Mouse (Mus musculus): ENCODE measurements around the gene Hacd2.

Hacd2 gene

DNA sequence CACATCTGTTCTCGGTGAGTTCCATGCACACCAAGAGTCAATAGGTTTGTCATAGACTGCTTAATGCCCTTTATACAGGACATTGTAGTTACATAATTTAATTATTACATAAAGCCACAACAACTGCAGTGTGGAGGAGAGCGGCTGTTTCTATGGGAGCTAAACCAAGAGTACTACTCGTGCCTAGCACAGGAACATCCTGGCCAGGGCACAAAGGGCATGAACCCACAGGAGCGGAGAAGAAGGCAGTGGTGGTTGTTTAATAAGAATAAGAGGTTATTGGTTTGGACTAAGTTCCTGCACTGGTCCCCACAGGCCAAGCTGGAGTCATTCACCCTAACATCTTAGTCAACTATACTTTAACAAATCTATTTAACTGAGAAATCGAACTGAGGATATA is 16.0 kb upstream of the Hacd2 start:
- no peak for DNase-seq (ENCODE audit: low spot score in 2 of 2)

DNA sequence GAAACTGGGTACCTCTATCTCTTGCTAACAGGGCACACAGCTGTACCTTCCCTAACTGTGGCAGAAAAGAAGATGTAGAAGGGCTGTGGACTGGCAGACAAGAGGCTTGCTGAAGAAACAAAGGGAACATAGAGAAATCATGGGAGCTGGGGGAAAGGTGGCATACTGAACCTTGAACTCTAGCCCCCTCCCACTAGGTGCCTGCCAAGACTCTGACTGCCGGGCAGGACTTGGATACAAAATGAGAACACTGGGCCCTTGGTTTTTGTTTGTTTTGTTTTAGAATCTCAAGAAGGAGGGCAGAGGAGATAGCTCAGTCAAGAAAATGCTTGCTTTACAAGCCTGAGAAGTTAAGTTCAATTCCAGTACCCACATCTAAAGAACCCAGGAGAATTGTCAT is 14.9 kb upstream of the Hacd2 start:
- no peak for DNase-seq (ENCODE audit: low spot score in 2 of 2)

DNA sequence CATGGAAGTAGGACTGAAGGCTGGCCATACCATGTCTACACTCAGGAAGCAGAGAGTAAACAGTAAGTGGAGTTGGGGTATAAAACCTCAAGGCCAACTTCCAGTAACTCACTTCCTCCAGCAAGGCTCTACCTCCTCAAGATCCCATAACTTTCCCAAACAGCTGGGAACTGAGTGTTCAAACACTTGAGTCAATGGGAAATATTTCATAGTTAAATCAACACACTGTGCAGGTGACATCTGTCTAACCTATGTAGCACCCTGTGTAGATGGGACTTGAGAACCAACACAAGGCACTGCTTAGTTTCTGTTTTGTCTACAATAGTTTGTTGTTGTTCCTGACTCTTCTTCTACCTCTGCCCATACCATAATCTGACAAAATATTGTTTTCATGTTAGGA is 13.8 kb upstream of the Hacd2 start:
- no peak for DNase-seq (ENCODE audit: low spot score in 2 of 2)

DNA sequence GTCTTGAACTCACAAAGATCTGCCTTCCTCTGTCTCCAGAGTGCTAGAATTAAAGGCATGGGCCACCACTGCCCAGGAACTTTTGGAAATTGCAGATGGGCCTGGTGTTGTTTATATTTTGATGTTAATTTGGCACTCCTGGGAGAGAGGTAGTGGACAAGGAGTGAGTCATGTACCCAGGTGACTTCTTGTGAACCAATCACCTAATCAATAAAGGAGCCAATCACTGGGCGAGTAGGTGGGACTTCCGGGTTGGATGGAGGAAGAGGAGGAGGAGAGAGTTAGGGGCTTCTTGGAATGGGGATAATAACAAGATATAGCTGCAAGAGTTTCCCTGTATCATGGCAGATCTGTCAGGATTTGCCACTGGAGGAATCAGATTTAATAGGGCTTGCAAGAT is 8.7 kb upstream of the Hacd2 start:
- no peak for DNase-seq (ENCODE audit: low spot score in 2 of 2)

DNA sequence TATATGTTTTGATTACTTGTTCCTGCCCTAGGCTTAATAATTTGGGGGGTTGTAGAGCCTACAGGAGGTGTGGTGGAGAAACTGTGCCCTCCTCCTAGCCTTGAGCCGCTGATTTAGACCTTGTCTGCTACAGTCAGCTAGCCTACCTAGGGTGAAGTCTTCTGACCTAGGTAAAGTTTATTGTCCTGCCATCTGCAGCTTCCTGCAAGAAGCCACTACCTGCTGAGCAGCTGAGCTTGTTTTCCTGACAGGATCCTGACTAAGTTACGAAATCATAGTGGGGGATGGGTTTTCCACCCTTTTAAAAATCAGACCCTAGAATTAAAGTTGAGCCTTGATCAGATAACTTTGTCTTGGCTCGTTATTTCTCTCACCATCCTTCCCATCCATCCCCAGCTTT is 5.7 kb upstream of the Hacd2 start:
- DNase-seq (ENCODE audit: low spot score in 2 of 2): no peak

DNA sequence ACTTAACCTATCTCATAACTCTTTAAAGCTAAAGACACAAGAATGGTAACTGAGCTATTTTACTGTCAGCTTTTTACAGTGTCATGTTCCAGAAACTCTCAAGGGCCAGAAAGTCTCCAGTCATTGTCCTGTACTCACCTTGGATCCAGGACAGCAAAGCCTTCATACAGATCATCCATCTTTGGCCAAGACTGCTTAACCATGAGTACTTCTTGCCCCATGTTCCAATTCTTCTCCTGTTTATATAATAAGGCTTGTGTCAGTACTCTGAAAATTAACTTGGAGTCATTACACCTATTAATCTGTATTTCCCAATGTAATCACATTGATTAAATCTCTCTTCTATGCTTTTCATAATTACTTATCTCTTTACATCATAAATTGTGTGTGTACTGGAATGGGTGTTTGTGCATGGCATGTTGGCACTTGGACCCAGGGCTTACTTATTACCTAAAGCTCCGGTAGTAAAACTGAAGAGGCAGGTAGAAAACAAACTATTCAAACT is 3.7 kb upstream of the Hacd2 start:
- no peak for DNase-seq (ENCODE audit: low spot score in 2 of 2)

DNA sequence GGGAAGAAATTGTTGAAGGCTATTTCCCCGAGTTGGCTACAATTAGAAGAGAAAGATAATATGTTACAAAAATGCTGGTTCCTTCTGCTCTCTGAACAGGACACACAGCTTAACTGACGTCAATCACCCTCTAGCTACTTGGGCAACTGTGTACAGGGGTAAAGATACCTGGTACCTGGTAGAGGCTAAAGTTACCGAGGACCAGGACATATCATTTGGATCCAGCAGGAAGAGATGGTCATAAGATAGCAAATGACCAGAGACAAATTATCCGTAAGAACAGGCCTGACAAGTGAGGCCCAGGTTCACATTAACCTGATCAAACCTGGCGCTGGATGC is 356 bp upstream of the Hacd2 start:
- DNase-seq (ENCODE audit: low spot score in 2 of 2): no peak

DNA sequence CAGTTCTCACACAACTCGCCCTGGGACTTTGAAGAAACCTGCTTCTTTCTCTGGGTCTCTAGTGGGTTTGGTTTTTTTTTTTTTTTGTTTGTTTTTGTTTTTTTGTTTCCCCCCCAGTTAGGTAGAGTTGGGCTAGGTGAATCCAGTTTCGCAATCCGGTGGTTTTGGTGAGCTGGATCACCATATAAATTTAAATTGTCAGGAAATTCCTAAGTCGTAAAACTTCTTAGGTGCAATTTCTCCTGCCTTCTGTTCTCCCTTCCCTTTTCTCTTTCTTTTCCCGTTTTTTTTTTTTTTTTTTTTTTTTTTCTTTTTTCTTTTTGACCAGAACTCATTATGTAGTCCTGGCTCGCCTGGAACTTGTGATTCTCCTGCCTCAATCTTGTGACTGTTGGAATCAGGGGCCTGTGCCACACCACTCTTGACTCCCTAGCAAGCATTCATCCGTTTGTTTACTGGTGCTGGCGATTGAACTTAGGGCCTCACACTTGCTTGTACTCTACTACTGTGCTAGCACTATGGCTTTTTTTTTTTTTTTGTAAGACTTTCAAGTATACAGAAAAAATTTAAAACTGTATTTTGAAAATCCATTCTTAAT is 1.0 kb downstream of the Hacd2 start:
- no peak for DNase-seq (ENCODE audit: low spot score in 2 of 2)

DNA sequence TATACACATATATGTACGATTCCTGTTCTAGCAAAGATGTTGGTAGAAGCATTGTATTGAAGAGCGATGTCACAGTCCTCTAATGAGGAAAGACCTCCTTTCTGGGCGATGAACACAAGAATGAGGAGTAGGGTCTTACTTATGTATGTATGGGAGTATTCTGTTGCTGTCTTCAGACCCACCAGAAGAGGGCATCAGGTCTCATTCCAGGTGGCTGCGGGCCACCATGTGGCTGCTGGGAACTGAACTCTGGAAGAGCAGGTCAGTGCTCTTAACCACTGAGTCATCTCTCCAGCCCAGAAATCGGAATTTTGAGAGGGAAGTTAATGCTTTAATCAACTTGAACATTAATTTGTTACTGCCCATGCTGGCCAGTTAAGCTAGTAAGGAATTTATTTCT is 2.1 kb downstream of the Hacd2 start:
- no peak for DNase-seq (ENCODE audit: low spot score in 2 of 2)

DNA sequence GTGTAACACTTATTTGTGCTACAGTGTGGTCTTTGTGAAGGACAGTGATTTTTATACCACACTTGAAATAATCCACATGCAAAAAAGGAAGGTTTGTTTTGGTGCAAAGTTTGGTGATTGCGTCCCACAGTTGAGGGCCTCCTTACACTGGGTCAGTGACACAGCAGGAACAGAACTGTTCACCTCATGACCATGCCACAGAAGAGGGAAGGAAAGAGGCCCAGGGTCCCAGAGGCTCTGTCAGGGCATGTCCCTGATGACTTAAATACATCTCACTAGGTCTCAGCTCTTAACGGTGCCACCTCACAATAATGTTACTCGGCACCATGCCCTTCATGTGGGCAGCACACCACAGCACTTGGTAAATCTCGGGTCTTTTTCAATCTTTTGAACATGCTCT is 3.1 kb downstream of the Hacd2 start:
- DNase-seq (ENCODE audit: low spot score in 2 of 2): no peak

DNA sequence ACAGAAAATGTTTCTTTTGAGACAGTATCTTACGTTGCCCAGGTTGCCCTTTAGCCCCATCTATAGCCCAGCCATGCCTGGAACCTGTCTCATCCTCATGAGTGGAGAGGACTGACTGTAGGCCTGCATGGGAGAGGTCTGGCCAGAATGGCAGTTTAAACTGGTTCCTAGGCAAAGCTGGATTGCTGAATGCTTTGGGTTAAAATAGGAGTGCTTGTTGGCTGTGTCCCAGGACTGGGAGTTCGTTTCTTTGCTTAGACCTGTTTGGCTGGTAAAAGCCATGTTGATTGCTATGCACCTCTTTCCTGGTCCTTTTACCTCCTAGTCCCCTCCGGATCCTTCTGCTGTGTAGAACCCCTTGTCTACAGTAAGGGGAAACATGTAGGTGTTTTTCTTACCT is 11.0 kb downstream of the Hacd2 start:
- no peak for DNase-seq (ENCODE audit: low spot score in 2 of 2)

DNA sequence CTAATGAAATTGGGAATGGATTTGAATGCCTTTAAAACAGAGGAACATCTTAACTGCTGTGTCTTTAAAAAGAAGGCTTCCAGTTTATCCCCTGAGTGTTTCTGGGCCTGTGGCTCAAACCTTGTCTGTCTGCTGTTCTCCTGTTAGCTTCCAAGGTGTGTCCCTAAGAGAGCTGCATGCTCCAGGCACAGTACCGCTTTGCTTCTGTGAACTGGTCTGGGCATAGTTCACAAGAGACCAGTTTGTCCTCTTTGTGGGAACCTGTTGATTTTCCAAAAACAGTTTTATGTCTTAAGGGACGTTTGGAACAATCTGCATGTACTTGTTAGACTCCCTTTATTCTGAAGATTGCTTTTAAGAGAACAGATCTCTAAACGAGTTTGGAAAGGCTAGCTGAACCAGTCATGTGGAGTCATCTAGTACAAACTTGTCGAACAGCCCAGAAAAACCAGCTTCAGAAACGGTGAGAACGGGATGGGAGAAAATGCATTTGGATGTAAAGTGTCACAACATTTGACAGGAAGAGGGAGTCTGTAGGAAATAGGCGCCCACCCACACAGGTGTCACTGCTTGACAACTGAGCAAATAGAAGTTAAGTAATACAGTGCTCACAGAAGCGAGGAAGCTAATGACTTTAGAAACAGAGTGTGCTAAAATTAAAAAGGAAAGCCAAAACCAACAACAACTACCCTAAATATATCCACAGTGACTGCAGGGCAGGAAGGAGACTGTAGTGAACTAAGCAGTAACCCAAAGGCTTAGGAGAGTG is 11.8 kb downstream of the Hacd2 start:
- no peak for DNase-seq (ENCODE audit: low spot score in 2 of 2)

DNA sequence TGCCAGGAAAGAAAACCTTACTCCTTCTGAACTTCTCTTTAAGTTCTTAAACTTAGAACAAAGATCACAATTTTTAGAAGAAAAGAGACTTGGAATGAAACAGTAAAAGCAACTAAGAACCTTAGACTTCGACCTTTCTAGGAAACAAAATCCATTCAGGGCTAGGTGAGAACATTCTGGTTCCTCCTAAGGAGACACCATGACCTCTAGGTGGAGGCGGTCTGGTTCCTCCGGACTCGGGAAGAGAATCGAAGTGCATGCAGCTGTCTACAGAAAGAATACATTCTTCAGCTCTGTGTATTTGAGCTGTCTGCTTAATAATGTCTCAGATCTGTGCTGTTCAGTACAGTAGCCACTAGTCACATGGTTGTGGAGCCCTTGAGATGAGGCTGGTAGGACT is 12.7 kb downstream of the Hacd2 start:
- DNase-seq (ENCODE audit: low spot score in 2 of 2): no peak

DNA sequence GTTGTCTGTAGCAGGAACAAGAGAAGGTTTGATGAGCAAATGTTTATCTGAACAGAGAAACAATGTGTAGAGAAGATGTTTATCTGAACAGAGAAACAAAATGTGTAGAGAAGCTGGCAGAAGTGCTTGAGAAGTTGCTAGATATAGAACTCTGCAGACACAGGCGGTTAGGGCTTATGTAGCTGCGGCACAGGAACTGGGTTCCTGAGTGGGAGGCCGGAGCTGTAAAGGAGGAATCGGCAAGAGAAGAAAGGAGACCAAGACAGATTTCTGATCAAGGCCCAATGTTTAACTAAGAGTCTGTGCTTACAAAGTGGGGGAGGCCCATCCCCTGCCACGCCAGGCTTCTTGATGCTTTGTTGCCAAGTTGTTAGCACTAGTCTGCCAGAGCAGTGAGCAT is 14.5 kb downstream of the Hacd2 start:
- DNase-seq (ENCODE audit: low spot score in 2 of 2): peak in 1 of 2 experiments; percentile 13

DNA sequence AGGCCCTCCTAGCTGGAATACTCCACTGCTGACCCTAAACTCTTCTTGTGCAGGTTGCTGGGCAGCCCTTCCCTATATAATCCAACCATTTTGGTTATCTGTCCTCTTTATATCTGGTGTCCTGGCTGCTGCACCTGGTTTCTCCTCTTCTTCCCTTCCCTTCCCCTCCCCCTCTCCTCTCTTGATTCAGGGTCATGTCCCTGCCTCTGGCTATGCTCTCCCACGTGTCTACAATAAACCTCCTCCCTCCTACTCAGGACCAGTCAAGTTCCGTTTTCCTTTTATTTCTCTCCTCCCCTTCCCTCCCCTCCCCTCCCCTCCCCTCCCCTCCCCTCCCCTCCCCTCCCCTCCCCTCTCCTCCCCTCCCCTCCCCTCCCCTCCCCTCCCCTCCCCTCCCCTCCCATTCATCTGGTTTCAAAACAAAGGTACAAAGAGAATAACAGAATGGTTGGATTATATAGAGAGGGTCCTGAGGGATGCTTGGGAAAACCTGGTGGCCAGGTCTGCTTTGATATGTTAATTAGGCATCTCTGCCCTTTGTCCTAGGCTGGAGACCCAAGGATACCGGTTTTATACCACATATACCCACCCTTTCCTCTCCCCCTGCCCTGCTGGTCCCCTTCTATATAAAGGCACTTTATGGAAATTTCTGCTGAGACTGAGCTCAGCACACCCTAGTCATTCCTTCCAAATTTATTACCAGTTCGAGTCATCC is 16.3 kb downstream of the Hacd2 start:
- no peak for DNase-seq (ENCODE audit: low spot score in 2 of 2)

DNA sequence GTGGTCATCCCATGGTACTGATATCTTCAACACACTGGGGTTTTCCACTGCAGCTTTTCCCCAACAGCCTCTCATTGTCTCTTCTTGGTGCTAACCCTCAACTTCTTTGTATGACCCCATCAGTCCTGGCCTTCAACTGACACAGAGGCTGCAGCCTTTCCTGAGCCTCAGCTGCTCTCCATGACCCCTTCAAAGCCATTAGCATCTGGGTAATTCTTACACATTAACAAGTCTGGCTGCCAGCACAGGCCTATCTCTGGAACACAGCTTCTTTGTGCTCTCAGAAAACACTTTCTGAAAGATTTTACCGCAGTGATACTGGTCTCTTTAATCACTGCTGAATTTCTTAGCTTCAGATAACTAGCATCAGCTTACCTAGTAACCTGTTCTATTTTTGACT is 17.9 kb downstream of the Hacd2 start:
- no peak for DNase-seq (ENCODE audit: low spot score in 2 of 2)

DNA sequence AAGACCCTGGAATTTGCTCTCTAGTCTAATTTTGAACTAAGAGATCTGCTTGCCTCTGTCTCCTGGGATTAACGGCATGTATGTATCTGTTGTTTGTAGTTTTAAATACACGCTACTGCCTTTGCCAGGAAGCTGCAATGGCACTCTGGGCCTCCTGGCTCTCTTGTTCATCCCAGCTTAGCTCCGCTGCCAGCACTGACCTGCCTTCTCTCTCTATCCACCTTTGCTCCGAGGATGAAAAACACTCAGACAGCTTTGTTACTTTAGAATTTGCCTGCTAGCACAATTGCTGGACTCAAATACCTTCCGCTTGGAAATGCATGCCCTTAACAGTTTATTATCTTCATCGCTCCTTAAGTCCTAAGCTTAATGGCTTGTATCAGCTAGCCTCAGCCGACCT is 18.8 kb downstream of the Hacd2 start:
- DNase-seq (ENCODE audit: low spot score in 2 of 2): no peak

DNA sequence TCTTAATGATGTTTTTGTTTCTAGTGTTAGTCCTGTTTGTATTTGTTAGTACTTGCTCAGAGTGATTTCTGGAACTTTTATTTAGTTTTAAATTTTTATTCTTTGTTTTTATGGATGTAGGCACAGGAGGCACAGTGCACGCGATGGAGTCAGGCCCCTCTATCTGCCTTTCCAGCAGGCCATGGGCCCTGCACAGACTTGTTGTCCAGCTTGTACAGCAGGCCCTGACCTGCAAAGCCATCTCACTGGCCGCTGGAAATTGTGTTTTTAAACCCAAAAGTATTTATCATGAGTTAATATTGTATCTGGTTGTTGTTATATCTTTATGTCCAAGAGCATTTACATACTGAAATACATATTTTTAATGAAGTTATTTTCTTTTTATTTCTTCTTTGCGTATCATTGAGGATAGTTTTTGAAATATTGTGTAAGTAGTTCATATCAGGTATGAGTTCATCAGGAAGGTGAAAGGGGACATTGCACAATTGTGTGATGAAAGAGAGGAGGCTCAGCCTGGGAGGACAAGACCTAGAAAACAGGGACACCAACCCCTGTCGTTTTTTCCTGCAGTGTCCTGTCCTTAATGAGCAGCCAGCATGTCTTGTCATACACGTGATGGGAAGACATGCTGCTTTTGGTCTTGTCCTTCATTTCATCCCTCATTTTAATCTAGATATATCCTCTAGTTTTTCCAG is 24.0 kb downstream of the Hacd2 start:
- DNase-seq (ENCODE audit: low spot score in 2 of 2): no peak

DNA sequence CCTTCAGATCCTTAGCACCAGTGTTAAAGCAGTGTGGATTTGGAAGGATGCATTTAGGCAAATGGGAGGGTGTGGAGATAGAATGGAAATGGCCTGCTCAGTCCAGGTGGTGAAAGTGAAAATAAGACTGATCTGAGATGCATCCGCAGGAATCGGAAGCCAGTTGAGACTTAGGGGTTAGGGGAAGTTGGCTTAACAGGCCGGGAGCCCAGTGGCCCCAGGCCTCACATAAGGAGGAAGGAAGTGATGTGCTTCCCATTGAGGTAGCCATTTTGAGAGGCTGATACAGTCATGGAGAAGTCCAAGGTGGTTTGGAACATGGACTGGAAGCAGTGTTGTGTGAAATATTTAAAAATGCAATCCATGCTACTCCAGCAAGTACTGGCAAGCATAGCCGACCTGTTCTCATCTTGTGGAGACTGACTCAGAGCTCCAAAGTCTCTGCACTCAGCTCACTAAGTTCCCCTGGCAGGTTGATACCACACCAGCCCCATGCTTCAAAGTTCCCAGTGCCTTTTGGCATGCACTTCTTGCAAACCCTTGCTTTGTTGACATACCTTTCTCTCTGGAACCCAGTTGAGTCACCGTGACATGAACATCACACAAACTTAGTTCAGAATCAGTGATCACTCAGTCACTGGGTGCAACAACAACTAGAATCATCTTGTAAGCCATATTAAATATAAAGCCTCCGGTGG is 25.2 kb downstream of the Hacd2 start:
- DNase-seq (ENCODE audit: low spot score in 2 of 2): no peak

DNA sequence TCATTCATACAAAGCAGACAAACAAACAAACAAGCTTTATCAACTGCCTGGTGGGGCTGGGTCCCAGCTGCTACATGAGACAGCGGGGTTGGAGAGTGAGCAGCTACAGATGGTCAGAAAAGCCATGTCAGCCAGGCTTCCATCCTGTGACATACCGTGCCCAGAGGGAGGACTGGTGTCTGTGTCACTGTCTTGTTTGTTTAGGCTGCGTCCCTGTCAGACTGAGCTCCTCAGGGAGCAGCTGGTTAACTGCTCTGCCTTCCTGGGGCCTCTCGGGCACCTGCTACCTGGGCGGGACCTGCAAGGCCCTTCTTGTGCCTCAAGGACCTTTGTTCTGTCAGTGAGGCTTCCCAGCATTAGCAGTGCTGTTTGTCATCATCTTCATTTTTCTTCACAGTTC is 28.8 kb downstream of the Hacd2 start:
- no peak for DNase-seq (ENCODE audit: low spot score in 2 of 2)

DNA sequence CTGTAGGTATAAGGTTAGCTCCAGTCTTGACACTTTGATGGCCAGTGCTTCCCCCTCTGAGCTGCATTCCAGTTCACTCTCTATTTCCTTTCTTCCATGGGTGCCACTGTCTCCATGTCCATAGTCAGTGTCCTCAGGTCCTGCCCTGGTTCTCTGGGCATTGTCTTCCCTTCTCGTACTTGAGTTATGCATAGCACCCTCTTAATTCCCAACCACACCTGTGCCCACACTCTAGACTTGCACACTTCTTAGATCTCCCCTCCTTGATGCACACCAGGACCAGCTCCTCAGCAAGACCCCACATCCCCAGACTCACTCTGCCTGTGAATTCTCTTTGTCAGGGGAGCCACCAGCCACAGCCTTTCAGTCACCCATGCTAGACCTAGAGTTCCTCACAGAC is 30.0 kb downstream of the Hacd2 start:
- DNase-seq (ENCODE audit: low spot score in 2 of 2): no peak
